Mouse (Mus musculus): ENCODE data around the gene AY074887. TPM values are rescaled to one million over a fixed set of nuclear protein-coding genes. Genes with fewer than 3 reads are reported as not detected.

AY074887 gene
- polyA plus RNA-seq, 3 experiments from 2014 or later = 0.50 to 0.81 TPM; not detected in 1

DNA sequence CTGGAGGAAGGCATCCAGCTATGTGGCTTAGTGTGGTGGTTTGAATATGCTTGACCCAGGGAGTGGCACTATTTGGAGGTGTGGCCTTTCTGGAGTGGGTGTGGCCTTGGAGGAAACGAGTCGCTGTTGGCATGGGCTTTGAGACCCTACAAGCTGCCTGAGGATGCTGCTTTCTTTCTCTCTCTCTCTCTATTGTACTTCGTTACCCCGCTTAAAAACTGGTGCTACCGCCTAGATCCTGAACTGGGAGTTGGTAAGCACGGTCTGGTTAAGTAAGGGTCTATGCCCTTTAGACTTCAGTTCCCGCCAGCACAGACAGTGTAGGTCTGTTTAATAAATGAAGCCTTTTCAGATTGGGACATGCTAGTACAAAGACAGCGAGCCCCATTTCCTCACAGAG lies 34.4 kb downstream of the AY074887 start:
- ATAC-seq = no peak

DNA sequence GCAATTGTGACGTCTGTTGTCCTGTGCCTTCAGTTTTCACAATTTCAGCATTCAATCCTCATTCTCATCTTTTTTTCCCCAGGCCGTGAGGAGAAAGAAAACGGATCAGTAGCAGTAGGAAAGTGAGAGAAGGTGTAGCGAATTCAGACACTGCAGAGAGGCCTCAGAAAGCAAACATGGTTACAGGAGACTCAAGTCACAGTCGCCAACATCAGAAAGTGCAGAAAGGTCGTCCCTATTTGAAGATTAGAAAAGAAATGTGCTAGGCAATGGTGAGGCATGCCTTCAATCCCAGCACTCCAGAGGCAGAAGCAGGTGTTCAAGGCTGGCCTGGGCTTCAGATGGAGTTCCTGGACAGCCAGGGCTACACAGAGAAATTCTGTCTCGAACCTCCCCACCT lies 35.2 kb downstream of the AY074887 start:
- ATAC-seq = no peak

DNA sequence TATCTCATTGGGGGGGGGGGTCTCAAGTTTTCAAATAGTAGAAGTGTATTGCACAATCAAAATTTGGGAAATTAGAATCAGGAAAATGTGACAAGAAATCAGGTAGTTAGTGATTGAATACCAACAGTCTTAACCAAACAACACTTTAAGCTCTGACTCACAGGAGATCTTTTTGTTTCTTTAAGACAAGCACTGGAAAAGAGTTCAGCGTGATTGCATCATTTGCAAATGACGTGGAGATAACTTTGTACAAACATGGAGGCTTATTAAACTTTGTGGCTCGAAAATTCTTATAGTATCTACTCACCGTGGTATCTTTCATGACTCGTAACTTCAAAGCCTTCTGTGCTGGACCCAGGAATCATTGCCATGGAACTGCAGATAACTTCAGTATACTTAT lies 41.4 kb downstream of the AY074887 start:
- ATAC-seq = no peak

Other genes starting within 250 kb of the AY074887 start
- gene Wdr61, start 216.5 kb downstream of the AY074887 start, polyA plus RNA-seq (2017; shearing (Covaris generic)) = 100 to 1,000 TPM; 119 to 128 (median 127) TPM
- gene Crabp1, start 186.2 kb downstream of the AY074887 start, polyA plus RNA-seq (2017; shearing (Covaris generic)) = not detected
- 10 to 100 TPM; 22.2 to 24.6 (median 23.8) TPM for gene Ireb2, start 87.2 kb downstream of the AY074887 start, polyA plus RNA-seq (2017; shearing (Covaris generic))
- gene Hykk, start 33.7 kb downstream of the AY074887 start, polyA plus RNA-seq (2017; shearing (Covaris generic)) = under 1 TPM; 0.16 to 0.45 (median 0.21) TPM
- 100 to 1,000 TPM; 253 to 370 (median 278) TPM for gene Psma4, start 208 bp downstream of the AY074887 start, polyA plus RNA-seq (2017; shearing (Covaris generic))
- gene Chrna5, start 29.9 kb upstream of the AY074887 start, polyA plus RNA-seq (2017; shearing (Covaris generic)) = not detected
- gene Chrna3, start 75.6 kb upstream of the AY074887 start, polyA plus RNA-seq (2017; shearing (Covaris generic)) = under 1 TPM in 1 of 3 experiments, not detected in 2; 0.12 TPM
- gene Chrnb4, start 97.8 kb upstream of the AY074887 start, polyA plus RNA-seq (2017; shearing (Covaris generic)) = not detected
- gene Ube2q2, start 197.9 kb upstream of the AY074887 start, polyA plus RNA-seq (2017; shearing (Covaris generic)) = 10 to 100 TPM; 11.5 to 16.9 (median 14.1) TPM

Data from inflammation-experienced regulatory T-cells, adult 6 months (primary cell).